Mouse (Mus musculus): ENCODE results near the gene Gm21974.

DNA sequence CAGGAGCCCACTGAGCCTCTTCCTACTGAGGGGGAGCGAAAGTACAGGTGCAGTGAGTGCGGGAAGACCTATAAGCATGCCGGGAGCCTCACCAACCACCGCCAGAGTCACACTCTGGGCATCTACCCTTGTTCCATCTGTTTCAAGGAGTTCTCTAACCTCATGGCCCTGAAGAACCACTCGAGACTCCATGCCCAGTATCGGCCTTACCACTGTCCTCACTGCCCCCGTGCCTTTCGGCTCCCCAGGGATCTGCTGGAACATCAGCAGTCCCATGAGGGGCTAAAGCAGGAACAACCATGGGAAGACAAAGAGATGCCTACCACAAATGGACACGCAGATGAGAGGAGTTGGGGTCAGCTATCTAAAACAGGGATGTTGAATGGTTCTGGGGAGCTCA, 16.0 kb downstream of the Gm21974 start:
- TF ChIP-seq CHD1 (IDR thresholded peaks at IDR 0.05; ENCODE audit: low read depth, low read length) (no peak), CTCF (conservative IDR thresholded peaks at IDR 0.05 in 1 of 2, IDR thresholded peaks at IDR 0.05 in 1 of 2; ENCODE audit: low read depth in 2 of 2, low read length in 2 of 2) (no peak)
